Mouse (Mus musculus) kidney, embryonic 14.5 days (tissue): Measurements from ENCODE around the gene Ubqln4. TPM values are rescaled to one million over a fixed set of nuclear protein-coding genes. Genes with fewer than 3 reads are reported as not detected.
A peak's percentile ranks its signal among the peaks of the same experiment; 100 is the strongest.

Source experiments
- ATAC-seq: fragments of 200-750 bp; cut with Nextera tagmentation; 2 replicates; pipeline ENCODE4 v1.8.0; 2017; ENCODE audit warnings: moderate number of reproducible peaks, mild to moderate bottlenecking, moderate TSS enrichment, moderate library complexity; ENCODE audit not compliant: low FRiP score, low TSS enrichment
- H3K27ac ChIP-seq: fragments of 300-500 bp; sonication (generic); 2 replicates; pipeline ENCODE4 v1.5.1; 2014; ENCODE audit warnings: low read depth, mild to moderate bottlenecking, low read length, moderate library complexity, mixed read lengths
- H3K27me3 ChIP-seq: fragments of 300-500 bp; sonication (generic); 2 replicates; pipeline ENCODE4 v1.6.1; 2014; ENCODE audit warnings: mild to moderate bottlenecking, low read length; ENCODE audit not compliant: control insufficient read depth, insufficient read depth
- H3K36me3 ChIP-seq: fragments of 300-500 bp; sonication (generic); 2 replicates; pipeline ENCODE4 v1.6.1; 2014; ENCODE audit warnings: low read length, mixed read lengths; ENCODE audit not compliant: control insufficient read depth, insufficient read depth
- H3K4me1 ChIP-seq: fragments of 300-500 bp; sonication (generic); 2 replicates; pipeline ENCODE4 v1.6.1; 2014; ENCODE audit warnings: low read length, mixed read lengths; ENCODE audit not compliant: control insufficient read depth, insufficient read depth
- H3K4me2 ChIP-seq: fragments of 300-500 bp; sonication (generic); replicated peaks from 2 replicates; pipeline ENCODE4 v1.6.1; 2014; ENCODE audit warnings: low read depth, mild to moderate bottlenecking, low read length
- H3K4me3 ChIP-seq: fragments of 300-500 bp; sonication (generic); 2 replicates; pipeline ENCODE4 v1.5.1; 2014; ENCODE audit warnings: mild to moderate bottlenecking, low read length
- H3K9ac ChIP-seq: fragments of 300-500 bp; sonication (generic); 2 replicates; pipeline ENCODE4 v1.6.1; 2014; ENCODE audit warnings: low read depth, mild to moderate bottlenecking, low read length, moderate library complexity
- H3K9me3 ChIP-seq: fragments of 300-500 bp; sonication (generic); 2 replicates; pipeline ENCODE4 v1.6.1; 2016; ENCODE audit warnings: low read length; ENCODE audit not compliant: control insufficient read depth
- WGBS: fragments of 180-500 bp; shearing (Covaris S2); extraction: QIAGEN DNeasy Blood & Tissue Kit; methylation state at CpG from one replicate; pipeline ENCODE4 v1.1.7; 2014; 5-methylcytosine and 5-hydroxymethylcytosine counted together
- polyA plus RNA-seq: library from polyadenylated mRNA; unstranded; fragments of >200 nt; fragmentation: Nextera tagmentation; extraction: Ambion mirVana; gene quantifications from 2 replicates; pipeline ENCODE4 v1.2.1, GENCODE M21; 2014

Ubqln4 gene
- polyA plus RNA-seq: 51.4 and 73.4 TPM in 2 replicates

DNA sequence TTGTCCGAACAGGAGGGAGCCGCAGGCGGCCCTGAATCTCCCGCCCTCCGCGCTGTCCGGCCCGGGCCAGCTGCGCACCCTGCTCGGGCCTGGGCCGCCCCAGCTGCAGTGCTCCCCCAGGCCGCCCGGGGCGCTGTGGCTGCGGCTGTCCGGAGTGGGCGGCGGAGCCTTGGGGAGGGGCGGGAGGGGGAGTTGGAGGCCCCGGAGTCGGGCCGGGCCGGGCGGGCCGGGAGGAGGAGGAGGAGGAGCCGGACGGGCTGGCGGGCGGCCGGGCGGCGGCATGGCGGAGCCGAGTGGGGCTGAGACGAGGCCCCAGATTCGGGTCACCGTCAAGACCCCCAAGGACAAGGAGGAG is at the start of gene Ubqln4:
TSS of gene Ubqln4 (plus strand) at position 234 of the 355 bp plus-strand sequence.
- Histone ChIP-seq H3K36me3 (peaks cover 32% of the 10 kb centered on the region), H3K4me2 (peak within 1 kb of the TSS; percentile 78), H3K27me3 (no peaks in the 10 kb centered on the region), H3K4me1 (peaks cover 19% of the 10 kb centered on the region), H3K9ac (peak within 1 kb of the TSS; percentile 88), H3K9me3 (no peaks in the 10 kb centered on the region), H3K4me3 (peak within 1 kb of the TSS; percentile 70), H3K27ac (peak within 1 kb of the TSS; percentile 98)
- ATAC-seq: peak; percentile 90
- WGBS: 0% methylated on average over 32 of the region's 37 CpGs

DNA sequence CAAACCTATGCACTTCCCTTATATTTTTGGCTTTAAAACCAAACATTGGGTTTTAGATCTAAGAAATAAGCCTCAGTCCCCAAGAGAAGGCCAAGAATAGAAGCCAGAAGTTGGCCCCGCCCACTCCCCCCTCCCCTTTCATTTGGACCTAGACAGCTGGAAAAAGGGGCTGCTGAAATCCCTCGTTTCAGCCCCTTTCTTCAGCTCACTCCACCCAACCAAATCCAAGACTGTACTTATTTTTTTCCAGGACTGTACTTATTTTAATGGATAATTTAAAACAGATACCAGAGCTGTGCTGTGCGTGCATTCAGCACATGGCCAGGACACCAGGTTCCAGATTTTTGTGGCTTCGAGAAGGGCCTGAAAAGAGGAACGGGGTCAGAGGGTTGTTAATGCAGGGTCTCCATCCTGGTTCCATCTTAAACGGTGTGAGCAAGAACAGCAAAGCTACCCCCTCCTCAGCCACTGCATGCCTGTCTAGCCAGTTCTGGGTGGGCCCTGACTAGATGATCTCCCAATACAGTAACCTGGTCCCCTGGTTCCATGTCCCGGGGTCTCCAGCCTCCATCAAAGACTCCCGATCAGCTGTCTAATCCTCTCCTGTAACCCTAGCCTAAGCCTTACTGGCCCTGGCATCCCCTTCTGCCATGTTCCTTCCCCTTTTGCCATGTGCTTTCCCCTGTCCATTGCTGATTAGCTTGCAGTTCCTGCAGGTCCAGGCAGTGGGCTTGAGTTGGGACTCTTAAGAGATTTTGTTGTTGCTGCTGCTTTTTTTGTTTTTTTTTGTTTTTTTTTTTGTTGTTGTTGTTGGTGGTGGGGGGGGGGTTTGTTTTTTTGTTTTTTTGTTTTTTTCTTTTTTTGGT is 49.4 kb upstream of the Ubqln4 start:
- H3K4me2 ChIP-seq: no peak overlapping the region
- no peaks in the 10 kb centered on the region for H3K36me3 ChIP-seq
- no peak for ATAC-seq
- no peak overlapping the region for H3K9ac ChIP-seq
- H3K9me3 ChIP-seq: no peaks in the 10 kb centered on the region
- WGBS: 50% methylated on average over 8 of the region's 8 CpGs
- peaks cover 21% of the 10 kb centered on the region; the same call in 1 of the 2 replicates for H3K4me1 ChIP-seq
- no peaks in the 10 kb centered on the region for H3K27me3 ChIP-seq
- H3K27ac ChIP-seq: peak overlapping the region; percentile 30; the same call in 1 of the 2 replicates
- no peak overlapping the region; the same call in 1 of the 2 replicates for H3K4me3 ChIP-seq

DNA sequence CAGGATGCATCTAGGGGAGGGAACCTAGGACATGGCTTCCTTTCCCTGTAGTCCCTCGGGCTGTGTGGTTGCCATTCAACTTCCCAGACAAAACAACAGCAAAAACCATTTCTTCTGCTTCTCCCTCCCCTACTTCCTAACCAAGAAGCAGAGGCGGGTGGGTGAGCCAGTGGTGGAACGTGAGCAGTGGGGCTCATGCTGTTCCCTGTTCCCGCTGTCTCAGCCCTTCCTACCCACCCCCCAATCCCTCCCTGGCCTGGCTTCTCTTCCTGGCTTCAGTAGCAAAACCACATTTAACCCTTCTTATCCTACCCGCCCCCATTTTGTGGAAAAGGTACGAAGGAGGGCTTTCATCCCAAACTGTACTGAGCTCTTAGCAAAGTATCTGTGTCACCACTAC is 48.5 kb upstream of the Ubqln4 start:
- ATAC-seq: no peak
- Histone ChIP-seq H3K9me3 (no peaks in the 10 kb centered on the region), H3K36me3 (no peaks in the 10 kb centered on the region), H3K9ac (no peak overlapping the region), H3K27me3 (no peaks in the 10 kb centered on the region), H3K4me3 (no peak overlapping the region), H3K4me1 (peaks cover 27% of the 10 kb centered on the region; the same call in 1 of the 2 replicates), H3K27ac (no peak overlapping the region), H3K4me2 (no peak overlapping the region)
- 78% methylated on average over 6 of the region's 6 CpGs for WGBS

DNA sequence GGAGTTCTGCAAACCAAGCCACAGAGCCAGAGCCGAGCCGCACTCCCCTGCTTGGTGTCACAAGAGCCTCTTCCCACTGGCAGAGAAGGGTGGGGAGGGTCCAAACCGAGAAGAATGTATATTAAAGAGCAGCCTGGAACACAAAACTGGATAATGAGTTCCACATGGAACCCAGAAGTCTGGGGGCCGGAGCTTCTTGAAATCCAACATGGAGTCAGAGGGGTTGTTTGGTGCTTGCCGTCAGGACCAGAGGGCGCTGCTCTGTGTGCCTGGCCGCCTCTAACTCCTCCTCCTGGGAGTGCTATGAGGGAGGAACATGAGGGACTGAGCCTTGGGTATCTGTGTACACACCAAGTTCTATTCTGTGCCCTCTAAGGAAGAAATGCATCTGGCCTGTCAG is 47.8 kb upstream of the Ubqln4 start:
- Histone ChIP-seq H3K27ac (no peak overlapping the region), H3K9me3 (no peaks in the 10 kb centered on the region), H3K4me3 (no peak overlapping the region), H3K27me3 (no peaks in the 10 kb centered on the region), H3K4me1 (peaks cover 28% of the 10 kb centered on the region; the same call in 1 of the 2 replicates), H3K36me3 (no peaks in the 10 kb centered on the region), H3K4me2 (no peak overlapping the region), H3K9ac (no peak overlapping the region)
- no peak for ATAC-seq
- 48% methylated on average over 7 of the region's 7 CpGs for WGBS

DNA sequence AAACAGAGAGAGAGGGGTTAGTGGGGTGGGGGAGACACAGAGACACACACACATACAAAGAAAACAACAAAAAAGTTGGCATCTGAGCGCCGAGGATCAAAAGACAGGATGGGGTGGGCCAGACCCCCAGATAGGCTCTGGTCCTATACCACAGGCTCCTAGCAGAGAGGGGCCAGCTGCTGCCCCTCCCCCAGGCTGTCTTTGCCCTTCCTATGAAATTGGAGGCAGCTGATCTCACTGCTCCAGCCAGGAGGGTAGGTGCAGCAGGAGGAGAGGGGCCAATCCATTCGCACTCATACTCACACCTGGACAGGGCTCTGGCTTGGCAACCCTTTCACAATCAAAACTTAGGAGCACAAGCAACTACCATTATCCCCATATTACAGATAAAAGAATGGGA is 44.3 kb upstream of the Ubqln4 start:
- H3K4me1 ChIP-seq: peaks cover 13% of the 10 kb centered on the region; the same call in 1 of the 2 replicates
- no peaks in the 10 kb centered on the region for H3K9me3 ChIP-seq
- H3K36me3 ChIP-seq: no peaks in the 10 kb centered on the region
- H3K27ac ChIP-seq: peak overlapping the region; percentile 87
- peak overlapping the region; percentile 37 for H3K4me3 ChIP-seq
- 61% methylated on average over 3 of the region's 3 CpGs for WGBS
- peak overlapping the region; percentile 5; the same call in 1 of the 2 replicates for H3K9ac ChIP-seq
- H3K4me2 ChIP-seq: peak overlapping the region; percentile 49
- no peaks in the 10 kb centered on the region for H3K27me3 ChIP-seq
- ATAC-seq: peak; percentile 5; the same call in 1 of the 2 replicates

DNA sequence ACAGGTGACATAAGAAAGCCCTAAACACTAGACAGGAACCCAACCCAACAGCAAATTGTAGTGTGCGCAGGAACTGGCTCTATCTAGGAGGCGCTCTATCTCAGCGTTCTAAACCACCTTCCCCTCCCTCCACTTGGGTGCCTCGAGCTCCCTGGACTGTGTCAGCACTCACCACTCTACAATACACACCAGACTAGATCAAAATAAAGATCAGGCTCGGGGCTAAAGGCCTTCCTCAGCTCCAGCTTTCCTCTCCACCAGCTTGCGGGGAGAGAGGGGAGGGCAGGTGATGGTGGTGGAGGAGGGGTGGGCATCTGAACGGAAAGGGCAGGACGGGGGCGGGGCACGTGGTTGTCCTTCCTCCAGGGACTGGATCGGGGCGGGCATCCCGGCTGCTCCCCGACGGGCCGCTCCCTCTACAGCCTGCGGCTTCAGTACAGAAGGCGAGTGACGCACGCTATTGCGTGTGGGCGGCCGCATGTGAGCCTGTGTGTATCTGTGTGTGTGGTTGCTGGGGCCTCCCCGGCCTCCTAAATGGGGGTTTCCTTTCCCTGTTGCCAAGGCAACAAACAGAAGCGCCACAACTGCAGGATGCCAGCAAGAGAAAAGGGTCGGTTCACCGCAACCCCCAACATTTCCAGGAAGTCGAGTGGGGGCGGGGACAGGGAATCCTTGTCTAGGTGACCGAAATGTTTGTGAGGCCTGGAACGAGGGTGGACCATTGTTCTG is 43.7 kb upstream of the Ubqln4 start, which contains the start of gene Lmna:
TSS of gene Lmna (minus strand) at position 265 of the 729 bp plus-strand sequence.
- Histone ChIP-seq H3K9ac (peak within 1 kb of the TSS; percentile 52), H3K27ac (peak within 1 kb of the TSS; percentile 87), H3K9me3 (no peaks in the 10 kb centered on the region), H3K4me1 (peaks cover 13% of the 10 kb centered on the region; the same call in 1 of the 2 replicates), H3K4me2 (peak within 1 kb of the TSS; percentile 49), H3K36me3 (no peaks in the 10 kb centered on the region), H3K27me3 (no peaks in the 10 kb centered on the region), H3K4me3 (peak within 1 kb of the TSS; percentile 37)
- WGBS: under 1% methylated on average over 31 of the region's 31 CpGs
- peak; percentile 96 for ATAC-seq

DNA sequence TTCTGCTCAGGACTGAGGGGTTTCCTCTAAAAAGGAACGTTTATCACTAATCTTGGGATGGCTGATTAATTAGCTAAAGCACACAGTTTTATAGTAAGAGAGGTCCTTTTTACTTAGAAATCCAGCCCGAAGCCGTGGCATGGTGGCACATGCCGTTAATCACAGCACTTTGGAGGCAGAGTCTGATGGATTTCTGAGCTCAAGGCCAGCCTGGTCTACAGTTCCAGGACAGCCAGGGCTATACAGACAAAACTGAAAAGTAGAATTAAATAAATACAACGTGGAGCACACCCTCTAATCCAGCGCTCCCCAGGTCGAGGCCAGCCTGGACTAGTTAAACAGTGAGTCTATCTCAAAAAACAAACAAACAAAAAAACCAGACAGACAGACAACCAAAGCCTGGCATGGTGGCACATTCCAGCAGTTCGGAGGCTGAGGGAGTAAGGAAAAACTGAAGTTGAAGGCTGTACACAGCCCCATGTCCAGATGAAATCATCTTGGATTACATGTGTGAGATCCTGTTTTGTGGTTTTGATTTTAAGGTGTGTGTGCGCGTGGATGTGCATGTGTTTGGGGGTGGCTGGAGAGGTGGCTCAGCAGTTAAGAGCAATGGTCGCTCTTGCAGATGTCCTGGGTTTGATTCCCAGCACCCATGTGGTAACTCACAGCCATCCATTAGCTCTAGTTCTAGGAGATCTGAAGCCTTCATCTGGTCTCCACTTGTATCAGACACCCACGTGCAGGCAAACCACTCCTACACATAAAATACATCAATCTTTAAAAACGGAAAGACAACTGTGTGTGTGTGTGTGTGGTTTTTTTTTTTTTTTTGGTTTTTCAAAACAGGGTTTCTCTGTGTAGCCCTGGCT is 42.9 kb upstream of the Ubqln4 start:
- 50% methylated on average over 13 of the region's 13 CpGs for WGBS
- Histone ChIP-seq H3K9me3 (no peaks in the 10 kb centered on the region), H3K27ac (peak overlapping the region; percentile 87), H3K4me1 (peaks cover 13% of the 10 kb centered on the region; the same call in 1 of the 2 replicates), H3K36me3 (no peaks in the 10 kb centered on the region), H3K9ac (peak overlapping the region; percentile 52; the same call in 1 of the 2 replicates), H3K27me3 (no peaks in the 10 kb centered on the region), H3K4me2 (peak overlapping the region; percentile 49), H3K4me3 (peak overlapping the region; percentile 37; the same call in 1 of the 2 replicates)
- no peak for ATAC-seq

DNA sequence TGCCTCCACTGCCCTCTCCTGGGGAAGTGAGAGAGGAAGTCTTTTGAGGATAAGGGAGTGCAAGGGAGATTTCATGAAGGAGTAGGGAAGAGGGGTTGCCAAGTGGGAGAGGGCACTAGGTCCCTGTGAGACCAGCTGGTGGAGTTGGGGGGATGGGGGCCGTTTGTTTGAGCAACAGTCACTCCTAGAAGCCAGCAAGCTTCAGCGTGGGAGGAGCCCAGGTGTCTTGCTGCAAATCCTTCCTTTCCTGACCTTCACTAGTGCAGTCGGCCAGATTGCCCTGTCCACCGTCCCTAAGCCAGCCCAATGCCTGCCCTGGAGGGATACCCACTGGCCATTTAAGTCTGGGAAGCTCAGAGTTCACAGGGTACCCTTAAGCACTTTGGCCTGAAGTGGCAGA is 42.0 kb upstream of the Ubqln4 start:
- H3K27me3 ChIP-seq: no peaks in the 10 kb centered on the region
- H3K36me3 ChIP-seq: no peaks in the 10 kb centered on the region
- no peak overlapping the region for H3K27ac ChIP-seq
- no peak overlapping the region for H3K4me2 ChIP-seq
- H3K4me1 ChIP-seq: peaks cover 13% of the 10 kb centered on the region; the same call in 1 of the 2 replicates
- H3K4me3 ChIP-seq: no peak overlapping the region
- WGBS: 52% methylated on average over 4 of the region's 4 CpGs
- no peak overlapping the region for H3K9ac ChIP-seq
- no peak for ATAC-seq
- H3K9me3 ChIP-seq: no peaks in the 10 kb centered on the region
